Mouse (Mus musculus) G1E (cell line): ENCODE measurements around the gene Gatad2b.

Experiments
- CTCF ChIP-seq: IDR thresholded peaks from 2 replicates; pipeline ENCODE4 v1.5.1; 2012; ENCODE audit warnings: low read depth, low read length, inconsistent platforms, mixed read lengths
- POLR2AphosphoS5 ChIP-seq: IDR thresholded peaks from 2 replicates; pipeline ENCODE4 v1.6.1; 2012; ENCODE audit warnings: low read depth, low read length, inconsistent platforms; ENCODE audit not compliant: insufficient replicate concordance

GRCm38 (mm10) chr3:90381727-90382126, 88.7 kb downstream of the Gatad2b start:
- TF ChIP-seq CTCF (no peak), POLR2AphosphoS5 (no peak)
